Mouse (Mus musculus): ENCODE results near the gene Zbtb39.

Gene Zbtb39

DNA sequence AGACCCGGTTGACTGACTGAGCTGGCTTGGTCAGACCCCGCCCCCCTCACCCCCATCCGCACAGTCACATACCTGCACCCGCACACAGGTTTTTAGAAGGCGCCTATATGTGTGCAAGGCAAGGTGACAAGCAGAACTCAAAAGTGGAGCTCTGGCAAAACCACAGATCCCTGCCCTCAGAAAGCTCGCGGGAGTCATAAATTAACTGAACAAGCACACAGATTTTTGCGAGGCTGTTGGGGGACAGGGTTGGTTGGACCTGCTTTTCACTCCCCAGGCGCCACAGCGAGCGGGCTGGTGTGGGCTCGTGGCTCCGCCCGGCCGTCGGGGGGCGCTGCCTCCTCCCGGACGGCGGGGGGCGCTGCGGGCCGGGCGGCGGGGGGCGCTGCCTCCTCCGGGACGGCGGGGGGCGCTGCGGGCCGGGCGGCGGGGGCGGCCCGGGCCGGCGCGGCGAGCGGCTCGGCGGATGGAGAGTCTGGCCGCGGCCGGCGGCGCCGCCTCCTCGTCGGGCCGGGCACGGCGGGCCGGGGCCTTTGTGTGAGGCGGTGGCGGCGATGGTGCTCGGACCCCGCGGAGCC is at the start of gene Zbtb39:
TSS of gene Zbtb39 (plus strand) at position 456 of the 578 bp plus-strand sequence.
- in situ Hi-C loops (cut with MboI; ENCODE audit: low sequenced_read_pairs), result loop anchor here (10.0 kb wide), 1 partner anchor 54 kb away; no protein-coding TSS in a partner anchor

DNA sequence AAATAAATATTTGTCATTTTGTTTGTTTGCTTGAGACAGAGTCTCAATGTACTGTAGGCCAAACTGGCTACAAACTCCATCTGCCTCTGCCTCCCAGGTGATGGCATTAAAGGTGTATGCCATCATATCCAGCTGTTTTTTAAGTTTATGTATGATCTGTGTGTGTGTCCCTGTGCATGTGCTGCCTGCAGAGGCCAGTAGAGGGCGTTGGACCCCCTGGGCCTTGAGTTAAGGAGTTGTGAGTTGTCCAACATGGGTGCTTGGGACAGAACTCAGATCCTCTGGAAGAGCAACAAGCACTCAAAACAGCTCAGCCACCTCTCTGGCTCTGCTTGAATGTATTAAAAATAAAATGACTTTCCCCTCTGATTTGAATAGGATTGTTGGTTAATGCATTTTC is 48.3 kb upstream of the Zbtb39 start:
- in situ Hi-C loops (cut with MboI; ENCODE audit: low sequenced_read_pairs), result no loop called here

DNA sequence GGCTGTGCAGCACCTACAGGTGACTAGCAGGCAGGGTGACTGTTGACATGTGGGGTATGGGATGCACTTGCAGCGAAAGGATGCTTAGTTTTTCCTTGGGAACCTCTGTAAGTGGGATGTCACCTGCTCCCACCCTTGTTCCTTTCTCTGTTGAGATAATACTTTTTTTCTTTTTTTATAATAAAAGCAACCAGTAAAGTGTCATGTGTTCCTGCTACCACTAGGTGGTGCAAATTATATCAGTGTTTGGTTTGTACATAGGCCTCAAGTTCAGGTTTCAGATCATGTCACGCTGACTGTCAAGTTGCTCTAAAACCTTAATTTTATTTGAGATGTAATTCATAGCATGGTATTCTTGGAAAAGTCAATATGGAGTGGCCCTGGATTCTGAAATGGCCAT is 44.7 kb upstream of the Zbtb39 start:
- in situ Hi-C loops (cut with MboI; ENCODE audit: low sequenced_read_pairs), result no loop called here

DNA sequence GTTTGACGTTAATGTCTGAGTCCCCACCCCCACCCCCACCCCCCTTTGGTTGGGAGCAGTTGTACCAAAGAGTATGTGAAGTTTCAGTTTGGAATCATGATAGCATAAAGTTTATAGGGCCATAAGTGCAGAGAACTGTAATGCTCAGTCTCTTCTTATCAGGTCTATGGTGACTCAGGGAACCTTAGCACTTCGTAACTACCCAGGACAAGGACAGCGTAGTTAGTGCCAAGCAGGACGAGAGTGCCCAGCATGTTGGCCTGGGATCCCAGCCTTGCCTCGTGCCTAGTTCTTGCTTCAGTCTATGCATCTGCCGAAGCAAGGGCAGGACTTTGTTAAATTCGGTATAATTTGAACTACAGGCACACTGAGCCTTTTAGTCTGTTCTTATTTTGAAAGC is 43.6 kb upstream of the Zbtb39 start:
- in situ Hi-C loops (cut with MboI; ENCODE audit: low sequenced_read_pairs), result no loop called here

DNA sequence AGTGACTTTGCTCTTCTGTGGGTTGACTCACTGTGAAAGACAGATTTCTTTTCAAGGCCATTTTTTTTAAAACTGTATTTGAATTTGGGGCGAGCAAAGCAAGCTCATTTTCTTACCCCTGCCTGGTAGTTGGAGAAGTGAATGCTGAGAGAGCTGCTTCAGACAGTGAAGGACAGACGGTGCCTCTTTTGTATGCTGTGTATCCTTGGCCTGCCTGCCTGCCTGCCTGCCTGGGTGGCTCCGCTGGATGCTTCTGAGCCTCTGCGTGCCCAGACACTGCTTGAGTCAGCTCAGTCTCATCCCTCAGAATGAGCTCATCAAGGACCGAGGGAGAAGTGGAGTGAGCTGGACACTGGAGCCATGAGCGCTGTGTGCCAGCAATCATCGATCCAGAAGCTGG is 40.4 kb upstream of the Zbtb39 start:
- in situ Hi-C loops (cut with MboI; ENCODE audit: low sequenced_read_pairs), result no loop called here

DNA sequence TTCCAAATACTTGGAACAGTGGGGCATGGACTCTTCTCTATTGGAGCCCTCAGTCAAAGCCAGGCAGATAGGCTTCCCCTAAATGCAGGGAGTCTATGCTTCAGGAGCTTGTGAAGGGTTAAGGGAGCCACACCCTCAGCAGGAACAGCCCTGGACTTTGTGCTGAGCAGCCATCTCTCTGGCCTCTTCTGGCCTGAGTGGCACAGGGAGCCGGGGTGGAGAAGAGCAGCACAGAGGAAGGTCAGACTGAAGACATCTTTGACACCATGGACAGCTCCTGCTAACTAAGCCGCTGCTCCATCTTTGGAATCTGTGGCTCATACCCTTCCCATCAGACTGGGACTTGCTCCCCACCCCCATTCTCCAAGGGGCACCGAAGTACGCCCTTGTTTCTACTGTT is 36.0 kb upstream of the Zbtb39 start:
- in situ Hi-C loops (cut with MboI; ENCODE audit: low sequenced_read_pairs), result no loop called here

DNA sequence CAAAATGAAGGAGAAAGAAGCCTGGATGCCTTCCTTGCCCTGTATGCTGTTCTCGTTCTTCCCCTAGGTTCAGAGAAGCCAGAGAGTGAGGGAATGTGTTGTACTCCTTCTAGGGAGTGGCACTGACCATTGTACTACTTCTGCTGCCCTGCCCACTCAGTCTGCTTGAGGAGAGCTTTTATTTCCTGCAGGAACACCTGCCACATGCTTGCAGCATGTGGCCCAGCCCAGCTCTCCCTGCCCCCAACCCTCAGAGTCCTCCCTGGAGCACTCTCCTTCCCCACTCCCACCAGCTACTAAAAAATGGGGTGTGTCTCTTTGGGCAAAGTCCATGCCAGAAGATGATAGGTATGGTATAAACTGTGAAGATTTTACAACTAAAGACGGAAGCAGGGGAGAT is 35.0 kb upstream of the Zbtb39 start:
- in situ Hi-C loops (cut with MboI; ENCODE audit: low sequenced_read_pairs), result no loop called here

DNA sequence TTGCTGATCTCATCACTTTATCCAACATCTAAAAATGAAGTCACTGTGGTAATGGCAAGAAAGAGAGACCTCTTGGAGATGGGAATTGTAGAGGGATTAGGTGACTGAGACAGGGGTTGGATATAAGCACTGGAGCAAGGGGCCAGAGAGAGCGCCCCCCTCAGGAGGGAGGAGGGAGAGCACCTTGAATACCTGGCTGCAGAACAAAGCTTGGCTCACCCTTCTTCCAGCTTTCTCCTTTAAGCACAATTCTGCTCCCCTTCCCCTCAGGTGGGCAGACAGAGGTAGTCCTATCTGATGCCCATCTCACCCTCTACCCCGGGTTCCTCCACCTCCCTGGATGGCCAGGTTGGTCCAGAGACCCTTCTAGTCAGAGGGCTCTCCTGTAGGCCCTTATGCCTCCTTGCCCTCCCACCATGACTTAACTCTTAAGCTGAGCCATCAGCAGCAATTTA is 34.5 kb upstream of the Zbtb39 start, which contains the start of gene Myo1a:
TSS of gene Myo1a (plus strand) at position 405 of the 455 bp plus-strand sequence.
- in situ Hi-C loops (cut with MboI; ENCODE audit: low sequenced_read_pairs), result no loop called here

DNA sequence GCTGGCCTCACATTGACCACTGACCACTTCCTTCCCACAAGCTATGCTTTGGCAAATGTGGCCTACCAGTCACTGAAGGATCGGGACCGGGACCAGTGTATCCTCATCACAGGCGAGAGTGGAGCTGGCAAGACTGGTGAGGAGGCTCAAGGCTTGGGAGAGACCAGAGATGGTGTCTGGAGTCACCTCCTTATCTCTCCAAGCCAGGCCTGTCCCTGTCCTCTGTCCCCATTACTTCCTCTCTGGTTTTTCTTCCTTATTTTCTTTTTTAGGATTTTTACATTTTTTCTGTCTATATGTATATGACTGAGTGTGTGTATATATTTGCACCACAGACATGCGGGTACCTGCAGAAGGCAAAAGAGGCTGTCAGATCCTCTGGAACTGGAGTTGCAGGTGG is 33.6 kb upstream of the Zbtb39 start:
- in situ Hi-C loops (cut with MboI; ENCODE audit: low sequenced_read_pairs), result no loop called here

DNA sequence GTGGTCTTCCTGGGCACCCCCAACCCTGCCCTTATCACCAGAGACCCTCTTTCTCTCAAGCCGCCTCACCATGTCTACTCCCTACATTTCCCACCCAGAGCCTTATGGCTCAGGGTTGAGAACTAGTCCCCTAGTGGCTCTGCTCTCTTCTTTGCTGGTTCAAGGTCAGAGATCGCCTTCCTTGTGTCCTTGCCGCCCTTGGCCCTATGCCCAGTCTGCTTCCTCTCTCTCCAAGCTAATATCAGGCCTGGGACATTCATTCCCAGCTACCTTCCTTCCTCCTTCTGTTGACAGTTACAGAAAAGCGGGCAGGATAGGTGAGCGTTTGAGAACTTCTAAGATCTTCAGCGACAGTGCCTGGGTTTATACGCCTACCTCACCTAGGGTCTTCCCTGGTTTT is 31.6 kb upstream of the Zbtb39 start:
- in situ Hi-C loops (cut with MboI; ENCODE audit: low sequenced_read_pairs), result no loop called here

DNA sequence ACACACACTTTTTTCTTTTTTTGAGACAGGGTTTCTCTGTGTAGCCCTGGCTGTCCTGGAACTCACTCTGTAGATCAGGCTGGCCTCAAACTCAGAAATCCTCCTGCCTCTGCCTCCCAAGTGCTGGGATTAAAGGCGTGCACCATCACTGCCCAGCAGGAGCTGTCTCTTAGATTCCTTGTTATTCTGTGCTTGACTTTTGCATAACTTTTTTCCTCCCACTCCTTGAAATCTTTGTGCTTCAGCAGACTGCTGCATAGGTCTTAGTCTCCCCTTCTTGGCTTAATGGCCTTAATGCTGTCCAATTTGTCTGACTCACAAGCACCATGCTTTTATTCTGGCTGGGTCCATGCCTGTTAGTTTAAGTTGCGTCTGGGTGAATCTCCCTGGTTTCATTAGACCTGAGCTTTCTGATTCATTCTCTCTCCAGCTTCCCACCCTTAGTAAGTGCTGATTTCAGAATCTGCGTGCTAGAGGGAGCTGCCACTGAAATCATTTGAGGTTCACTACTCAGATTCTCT is 30.4 kb upstream of the Zbtb39 start:
- in situ Hi-C loops (cut with MboI; ENCODE audit: low sequenced_read_pairs), result no loop called here

DNA sequence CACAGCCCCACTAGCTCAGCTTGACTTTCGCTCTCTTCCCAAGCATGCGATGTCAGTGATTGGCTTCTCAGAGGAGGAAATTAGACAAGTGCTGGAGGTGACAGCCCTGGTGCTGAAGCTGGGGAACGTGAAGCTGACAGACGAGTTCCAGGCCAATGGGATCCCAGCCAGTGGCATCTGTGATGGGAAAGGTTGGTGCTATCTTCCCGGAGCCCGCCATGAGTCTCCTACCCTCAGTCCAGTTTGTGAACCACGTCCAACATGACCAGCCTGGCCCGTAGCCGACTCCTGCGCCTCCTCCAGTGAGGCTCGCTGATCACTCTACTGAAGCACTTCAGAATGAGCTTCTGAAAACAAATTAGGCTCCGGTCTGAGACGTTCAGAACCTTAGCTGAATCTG is 29.0 kb upstream of the Zbtb39 start:
- in situ Hi-C loops (cut with MboI; ENCODE audit: low sequenced_read_pairs), result no loop called here

DNA sequence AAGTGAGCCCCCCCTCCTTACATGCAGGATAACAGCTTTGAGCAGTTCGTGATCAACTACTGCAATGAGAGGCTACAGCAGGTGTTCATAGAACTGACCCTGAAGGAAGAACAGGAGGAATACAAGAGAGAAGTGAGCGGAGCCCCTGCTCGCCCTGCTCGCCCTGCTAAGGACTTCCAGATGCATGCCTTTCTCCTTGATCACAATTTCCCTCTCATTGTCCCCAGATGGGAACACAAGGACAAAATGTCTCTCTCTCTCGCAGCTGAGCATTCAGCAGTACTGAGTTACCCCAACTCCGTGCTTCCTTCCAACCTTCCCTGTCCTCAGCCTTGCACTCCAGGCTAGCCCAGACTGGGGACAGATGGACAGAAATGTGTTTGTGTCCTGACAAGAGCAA is 26.6 kb upstream of the Zbtb39 start:
- in situ Hi-C loops (cut with MboI; ENCODE audit: low sequenced_read_pairs), result no loop called here

DNA sequence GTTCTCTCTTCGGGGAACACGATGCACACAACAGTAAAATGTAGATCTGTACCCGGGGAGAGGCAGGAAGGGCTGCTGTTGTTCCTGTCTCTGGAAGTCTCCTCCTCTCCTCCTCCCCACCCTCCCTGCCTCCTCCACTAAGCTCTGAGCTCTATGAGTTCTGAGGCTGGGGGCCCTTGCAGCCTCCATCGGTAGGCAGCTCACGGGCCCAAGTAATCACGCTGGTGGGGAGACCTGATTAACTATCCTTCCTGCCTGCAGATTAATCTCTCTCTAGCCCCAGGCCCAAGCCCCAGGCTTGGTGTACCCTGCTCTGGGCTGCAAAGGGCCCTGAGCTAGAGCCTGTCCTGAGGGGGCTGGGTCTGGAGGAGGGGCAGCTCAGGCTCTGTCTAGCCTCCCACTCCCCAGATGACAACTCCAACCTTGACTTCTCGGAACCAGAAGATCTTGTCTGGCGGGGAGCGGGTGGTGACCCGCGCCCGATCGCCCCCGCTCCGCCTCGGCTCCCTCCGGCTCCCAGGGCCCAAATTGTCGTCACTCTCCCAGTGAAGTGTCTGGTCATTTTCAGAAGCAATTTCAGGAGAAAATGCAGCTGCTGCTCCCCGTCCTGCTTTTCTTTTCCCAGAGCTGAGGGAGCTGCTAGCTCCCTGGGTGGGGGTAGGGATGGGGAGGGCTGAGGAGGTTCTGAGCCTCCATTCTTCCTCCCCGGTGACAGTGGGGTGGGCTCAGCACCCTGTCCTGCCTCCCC is 17.5 kb upstream of the Zbtb39 start:
- in situ Hi-C loops (cut with MboI; ENCODE audit: low sequenced_read_pairs), result no loop called here

DNA sequence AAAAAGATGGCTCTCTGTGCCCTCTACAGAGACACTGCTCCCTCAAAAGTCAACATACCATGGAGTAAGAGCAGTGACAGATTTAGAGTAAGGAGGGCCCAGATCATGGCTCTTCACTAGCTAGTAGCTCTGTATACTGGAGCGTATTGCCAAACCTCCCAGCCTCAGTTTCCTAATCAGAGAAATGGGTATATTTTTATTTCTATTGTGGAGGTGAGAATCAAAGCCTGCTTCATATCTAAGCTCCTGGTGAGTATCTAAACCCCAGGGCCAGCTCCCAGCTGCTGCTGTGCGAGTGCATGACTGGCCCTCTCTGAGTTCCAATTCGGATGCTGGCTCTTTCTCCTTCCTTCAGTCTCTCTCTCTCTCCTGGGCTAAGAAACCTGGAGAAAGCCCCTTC is 15.2 kb upstream of the Zbtb39 start, which contains the start of gene Tac2:
TSS of gene Tac2 (plus strand) at position 301 of the 400 bp plus-strand sequence.
- in situ Hi-C loops (cut with MboI; ENCODE audit: low sequenced_read_pairs), result no loop called here

DNA sequence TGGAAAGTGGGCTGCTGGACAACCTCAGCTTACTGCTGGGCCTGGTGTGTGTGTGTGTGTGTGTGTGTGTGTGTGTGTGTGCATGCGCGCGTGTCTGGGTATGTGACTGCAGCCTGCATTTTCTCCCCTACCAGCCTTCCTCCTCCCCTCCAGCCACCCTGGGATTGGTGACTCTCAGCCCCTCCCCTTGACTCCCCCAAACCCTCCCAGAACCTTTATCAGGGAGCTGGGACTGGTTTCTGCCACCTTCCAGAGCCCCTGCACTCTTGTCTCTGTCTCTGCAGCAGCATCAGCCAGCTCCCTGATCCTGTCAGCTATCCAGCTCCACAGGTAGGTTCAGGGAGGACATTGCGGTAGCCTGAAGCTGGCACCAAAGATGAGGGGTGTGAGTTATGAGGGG is 14.2 kb upstream of the Zbtb39 start:
- in situ Hi-C loops (cut with MboI; ENCODE audit: low sequenced_read_pairs), result no loop called here

DNA sequence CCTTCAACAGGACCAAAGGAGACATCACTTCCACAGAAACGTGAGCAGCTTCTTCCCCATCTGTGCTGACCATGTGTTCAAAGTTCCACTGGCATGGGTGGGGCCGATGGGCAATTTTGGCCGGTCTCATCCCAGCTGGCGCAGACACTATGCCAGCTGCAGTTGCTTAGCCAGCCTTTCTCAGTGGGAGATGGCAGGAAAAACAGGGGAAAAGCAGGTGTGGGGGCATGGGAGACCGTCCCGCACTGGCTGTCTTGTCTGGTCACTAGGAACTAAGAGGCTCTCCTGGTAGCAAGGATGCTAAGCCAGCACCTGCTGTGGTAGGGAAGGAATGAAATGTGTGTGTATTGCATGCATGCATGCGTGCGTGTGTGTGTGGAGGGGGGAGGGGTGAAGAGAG is 10.9 kb upstream of the Zbtb39 start:
- in situ Hi-C loops (cut with MboI; ENCODE audit: low sequenced_read_pairs), result no loop called here

DNA sequence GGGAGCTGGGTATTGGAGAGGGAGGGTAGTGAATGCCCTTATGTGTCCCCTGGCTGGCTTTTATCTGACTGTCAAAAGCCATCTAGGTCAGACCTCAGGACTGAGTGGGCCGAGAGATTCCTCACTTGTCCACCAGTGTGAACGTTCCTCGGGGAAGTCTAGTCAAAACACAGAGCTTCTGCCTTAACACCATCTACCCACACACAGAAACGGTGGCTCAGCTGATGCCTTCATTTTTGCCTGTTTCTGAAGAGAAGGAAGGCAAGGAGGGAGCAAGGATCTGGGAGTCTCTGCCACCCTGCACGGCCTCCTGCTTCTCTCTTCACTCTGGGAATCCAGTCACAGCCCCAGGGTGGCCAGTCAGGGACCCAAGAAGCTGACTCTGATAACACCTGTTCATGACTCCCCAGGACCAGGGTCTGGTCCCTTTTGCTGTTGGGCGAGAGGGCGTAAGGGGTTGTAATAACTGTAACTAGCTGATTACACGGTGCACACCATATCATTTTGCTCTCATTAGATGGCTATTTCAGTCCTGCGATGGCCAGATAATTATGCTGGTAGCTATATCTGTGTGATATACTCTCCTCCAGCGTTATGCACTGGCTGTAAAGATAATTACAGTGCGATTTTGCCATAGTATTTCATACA is 8.9 kb upstream of the Zbtb39 start:
- in situ Hi-C loops (cut with MboI; ENCODE audit: low sequenced_read_pairs), result loop anchor here (10.0 kb wide), 1 partner anchor 46 kb away; no protein-coding TSS in a partner anchor

DNA sequence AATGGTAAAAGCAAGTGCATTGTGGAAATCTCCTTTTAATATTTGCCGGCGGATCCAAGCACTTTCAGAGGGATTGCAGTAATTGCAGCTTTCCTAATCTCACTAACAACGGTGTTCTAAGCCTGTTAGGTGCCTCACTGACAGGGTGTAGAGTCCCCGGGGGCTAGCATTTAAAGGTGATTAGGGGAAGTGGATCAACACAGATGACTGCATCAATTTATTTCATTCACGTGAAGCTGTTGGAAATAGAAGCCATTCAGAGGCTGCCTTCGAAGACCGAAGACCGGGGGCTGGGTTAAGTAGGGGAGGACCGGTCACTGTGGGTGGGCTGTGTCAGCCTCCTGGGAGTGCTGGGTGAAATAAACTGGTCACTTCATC is 8.4 kb upstream of the Zbtb39 start:
- in situ Hi-C loops (cut with MboI; ENCODE audit: low sequenced_read_pairs), result loop anchor here (10.0 kb wide), 1 partner anchor 46 kb away; no protein-coding TSS in a partner anchor

DNA sequence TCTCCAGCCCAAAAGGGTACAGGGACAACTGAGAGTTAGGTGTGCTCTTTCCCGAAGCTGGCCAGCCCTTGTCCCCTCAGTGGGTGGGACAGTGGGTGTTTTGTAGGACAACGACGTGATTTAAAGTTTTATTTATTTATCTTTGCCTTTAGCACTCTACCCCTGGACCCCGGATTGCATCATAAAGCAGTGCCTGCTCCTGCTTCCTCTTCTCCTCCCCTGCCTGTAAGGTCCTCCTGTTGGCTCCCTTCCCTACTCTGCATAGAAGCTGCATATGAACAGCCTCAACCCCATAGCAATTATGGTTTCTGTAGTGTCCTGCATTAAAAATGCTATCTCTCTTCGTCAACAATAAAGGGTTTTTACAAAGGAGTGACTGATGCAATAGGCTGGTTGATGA is 7.9 kb upstream of the Zbtb39 start:
- in situ Hi-C loops (cut with MboI; ENCODE audit: low sequenced_read_pairs), result loop anchor here (10.0 kb wide), 1 partner anchor 47 kb away; no protein-coding TSS in a partner anchor

DNA sequence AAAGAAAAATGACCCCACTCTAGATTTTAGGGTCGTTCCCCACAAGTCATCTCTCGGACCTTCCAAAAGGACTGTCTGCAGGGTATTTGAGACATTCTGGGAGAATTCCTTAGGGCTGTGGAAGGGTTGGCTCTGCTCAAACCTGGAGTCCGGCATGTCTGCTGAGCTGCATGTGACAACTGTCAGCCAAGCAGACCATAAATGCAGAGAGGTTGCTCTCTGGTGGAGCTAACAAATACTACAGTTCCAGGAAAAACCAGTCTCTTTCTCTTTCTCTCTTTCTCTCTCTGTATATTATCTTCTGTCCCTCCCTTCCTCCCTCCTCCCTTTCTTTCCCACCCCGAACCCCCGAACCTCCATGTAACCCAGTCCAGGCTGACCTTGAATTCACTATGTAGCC is 4.9 kb upstream of the Zbtb39 start:
- in situ Hi-C loops (cut with MboI; ENCODE audit: low sequenced_read_pairs), result loop anchor here (10.0 kb wide), 1 partner anchor 50 kb away; no protein-coding TSS in a partner anchor
